Mouse (Mus musculus): ENCODE data around the gene Fam219a.

Gene Fam219a

DNA sequence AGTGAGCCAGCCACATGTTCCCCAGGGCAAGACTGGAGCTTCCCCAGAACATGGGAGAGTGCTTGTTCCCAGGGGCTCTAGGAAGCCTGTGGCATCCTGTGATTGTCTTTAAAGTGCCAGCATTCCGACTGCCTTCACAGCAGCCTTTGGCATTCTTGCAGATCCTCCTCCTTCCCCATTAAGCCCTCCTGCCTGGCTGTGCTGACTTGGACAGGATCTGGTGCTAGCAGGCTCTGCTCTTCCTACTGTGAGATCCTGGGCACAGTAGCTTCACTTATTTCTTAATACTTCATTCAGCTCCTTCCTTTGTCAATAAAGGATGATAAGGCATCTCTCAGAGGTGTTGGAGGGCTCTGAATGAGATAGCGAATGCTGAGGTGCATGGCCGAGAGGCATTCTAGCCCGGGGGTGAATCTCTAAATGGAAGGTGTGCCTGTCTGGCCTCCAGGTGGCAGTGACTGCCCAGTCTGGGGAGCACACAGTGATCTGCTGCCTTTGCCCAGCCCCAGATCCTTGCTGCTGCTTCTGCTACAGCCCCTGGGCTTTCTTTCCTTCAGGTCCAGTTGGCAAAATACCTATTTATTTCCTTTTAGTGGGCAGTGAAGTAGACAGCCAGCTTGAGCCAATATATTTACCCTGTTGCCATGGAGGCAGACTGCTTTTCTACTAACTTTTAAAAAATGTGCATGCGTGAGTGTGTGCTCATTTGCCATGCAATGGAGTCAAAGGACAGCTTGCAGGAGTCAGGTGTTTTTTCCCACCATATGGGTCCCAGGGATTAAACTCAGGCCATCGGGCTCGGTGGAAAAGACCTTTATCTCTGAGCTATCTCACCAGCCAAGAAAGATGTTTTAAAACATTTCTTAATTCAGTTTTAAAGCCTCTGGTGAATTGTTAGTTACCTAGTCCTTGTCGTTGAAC, 35.4 kb upstream of the Fam219a start:
- Histone ChIP-seq H3K27me3 (ENCODE audit: insufficient read depth, low read length) (peaks cover 19% of the 10 kb centered on the region), H3K4me1 (replicated peaks; ENCODE audit: low read depth, low read length) (peaks cover 10% of the 10 kb centered on the region), H3K36me3 (ENCODE audit: insufficient read depth, low read length) (no peaks in the 10 kb centered on the region), H3K4me3 (replicated peaks; ENCODE audit: low read length) (no peak overlapping the region), H3K9me3 (ENCODE audit: low read length) (no peaks in the 10 kb centered on the region)
- TF ChIP-seq CTCF (conservative IDR thresholded peaks at IDR 0.05; ENCODE audit: low read length) (no peak), POU5F1 (IDR thresholded peaks at IDR 0.05; ENCODE audit: borderline replicate concordance, low read length) (no peak), NANOG (IDR thresholded peaks at IDR 0.05; ENCODE audit: borderline replicate concordance, low read length) (no peak)

DNA sequence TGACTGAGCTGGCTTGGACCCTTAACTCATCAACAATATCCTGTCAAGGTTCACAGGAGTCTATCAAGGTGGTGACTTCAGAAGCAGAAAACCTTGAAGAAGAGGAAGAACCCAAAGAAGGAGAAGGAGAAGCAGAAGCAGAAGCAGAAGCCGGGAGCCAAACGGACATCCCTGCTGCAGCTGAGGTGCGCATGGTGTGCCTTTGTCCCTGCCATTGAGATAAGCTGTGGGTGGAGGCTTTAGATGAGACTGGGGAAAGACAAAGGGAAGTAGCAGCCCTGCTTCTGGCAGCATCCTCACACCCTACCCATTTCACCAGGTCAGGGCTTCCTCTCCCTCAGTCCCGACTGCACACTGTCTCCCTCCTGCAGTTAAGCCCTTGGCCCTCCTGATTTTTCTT, 33.5 kb upstream of the Fam219a start:
- no peaks in the 10 kb centered on the region for H3K9me3 ChIP-seq (ENCODE audit: low read length)
- no peak overlapping the region for H3K4me3 ChIP-seq (replicated peaks; ENCODE audit: low read length)
- no peaks in the 10 kb centered on the region for H3K36me3 ChIP-seq (ENCODE audit: insufficient read depth, low read length)
- H3K4me1 ChIP-seq (replicated peaks; ENCODE audit: low read depth, low read length), result peaks cover 10% of the 10 kb centered on the region
- TF ChIP-seq CTCF (conservative IDR thresholded peaks at IDR 0.05; ENCODE audit: low read length) (no peak), POU5F1 (IDR thresholded peaks at IDR 0.05; ENCODE audit: borderline replicate concordance, low read length) (no peak)
- peaks cover 14% of the 10 kb centered on the region for H3K27me3 ChIP-seq (ENCODE audit: insufficient read depth, low read length)

DNA sequence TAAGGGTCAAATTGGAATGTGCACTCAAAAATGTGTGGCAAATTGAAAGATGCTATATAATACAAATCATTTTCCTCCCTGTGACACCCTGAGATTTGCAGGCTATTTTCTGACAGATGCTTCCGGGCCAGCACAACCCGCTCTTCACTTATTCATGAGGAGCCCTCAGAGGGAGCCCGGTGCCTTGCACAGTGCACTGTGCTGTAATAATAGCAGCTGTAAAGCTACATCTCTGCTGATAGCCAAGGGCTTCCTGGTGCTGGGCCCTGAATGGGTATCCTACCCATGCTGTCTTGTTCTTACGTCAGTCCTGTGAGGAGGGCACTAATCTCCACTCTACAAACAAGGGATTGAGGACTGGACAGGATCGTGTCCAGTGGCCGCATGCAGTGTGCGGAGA, 14.0 kb upstream of the Fam219a start:
- H3K27me3 ChIP-seq (ENCODE audit: insufficient read depth, low read length), result peaks cover 4% of the 10 kb centered on the region
- no peak for TF ChIP-seq NANOG (IDR thresholded peaks at IDR 0.05; ENCODE audit: borderline replicate concordance, low read length)
- no peak overlapping the region for H3K4me3 ChIP-seq (replicated peaks; ENCODE audit: low read length)
- no peaks in the 10 kb centered on the region for H3K9me3 ChIP-seq (ENCODE audit: low read length)
- no peaks in the 10 kb centered on the region for H3K4me1 ChIP-seq (replicated peaks; ENCODE audit: low read depth, low read length)
- H3K36me3 ChIP-seq (ENCODE audit: insufficient read depth, low read length), result no peaks in the 10 kb centered on the region

- H3K4me3 ChIP-seq (replicated peaks; ENCODE audit: low read length), result no peak overlapping the region
- H3K9me3 ChIP-seq (ENCODE audit: low read length), result no peaks in the 10 kb centered on the region
- H3K27me3 ChIP-seq (ENCODE audit: insufficient read depth, low read length), result peaks cover 14% of the 10 kb centered on the region
- TF ChIP-seq POU5F1 (IDR thresholded peaks at IDR 0.05; ENCODE audit: borderline replicate concordance, low read length) (no peak), CTCF (conservative IDR thresholded peaks at IDR 0.05; ENCODE audit: low read length) (no peak), NANOG (IDR thresholded peaks at IDR 0.05; ENCODE audit: borderline replicate concordance, low read length) (no peak)
- H3K4me1 ChIP-seq (replicated peaks; ENCODE audit: low read depth, low read length), result no peaks in the 10 kb centered on the region
- H3K36me3 ChIP-seq (ENCODE audit: insufficient read depth, low read length), result no peaks in the 10 kb centered on the region
Observed at GRCm38 (mm10) chr4:41575914-41576313, 6.6 kb upstream of the Fam219a start.

- no peaks in the 10 kb centered on the region for H3K36me3 ChIP-seq (ENCODE audit: insufficient read depth, low read length)
- H3K4me3 ChIP-seq (replicated peaks; ENCODE audit: low read length), result no peak overlapping the region
- H3K4me1 ChIP-seq (replicated peaks; ENCODE audit: low read depth, low read length), result peaks cover 10% of the 10 kb centered on the region
- no peaks in the 10 kb centered on the region for H3K9me3 ChIP-seq (ENCODE audit: low read length)
- H3K27me3 ChIP-seq (ENCODE audit: insufficient read depth, low read length), result peaks cover 30% of the 10 kb centered on the region
- TF ChIP-seq POU5F1 (IDR thresholded peaks at IDR 0.05; ENCODE audit: borderline replicate concordance, low read length), result no peak
- TF ChIP-seq CTCF (conservative IDR thresholded peaks at IDR 0.05; ENCODE audit: low read length), result no peak
- no peak for TF ChIP-seq NANOG (IDR thresholded peaks at IDR 0.05; ENCODE audit: borderline replicate concordance, low read length)
Observed at GRCm38 (mm10) chr4:41573492-41573891, 4.2 kb upstream of the Fam219a start.

GRCm38 (mm10) chr4:41571490-41571889, 2.2 kb upstream of the Fam219a start:
- Histone ChIP-seq H3K27me3 (ENCODE audit: insufficient read depth, low read length) (peaks cover 48% of the 10 kb centered on the region), H3K36me3 (ENCODE audit: insufficient read depth, low read length) (no peaks in the 10 kb centered on the region), H3K4me1 (replicated peaks; ENCODE audit: low read depth, low read length) (peaks cover 21% of the 10 kb centered on the region), H3K4me3 (replicated peaks; ENCODE audit: low read length) (no peak overlapping the region), H3K9me3 (ENCODE audit: low read length) (no peaks in the 10 kb centered on the region)
- TF ChIP-seq NANOG (IDR thresholded peaks at IDR 0.05; ENCODE audit: borderline replicate concordance, low read length) (no peak), CTCF (conservative IDR thresholded peaks at IDR 0.05; ENCODE audit: low read length) (no peak), POU5F1 (IDR thresholded peaks at IDR 0.05; ENCODE audit: borderline replicate concordance, low read length) (no peak)

DNA sequence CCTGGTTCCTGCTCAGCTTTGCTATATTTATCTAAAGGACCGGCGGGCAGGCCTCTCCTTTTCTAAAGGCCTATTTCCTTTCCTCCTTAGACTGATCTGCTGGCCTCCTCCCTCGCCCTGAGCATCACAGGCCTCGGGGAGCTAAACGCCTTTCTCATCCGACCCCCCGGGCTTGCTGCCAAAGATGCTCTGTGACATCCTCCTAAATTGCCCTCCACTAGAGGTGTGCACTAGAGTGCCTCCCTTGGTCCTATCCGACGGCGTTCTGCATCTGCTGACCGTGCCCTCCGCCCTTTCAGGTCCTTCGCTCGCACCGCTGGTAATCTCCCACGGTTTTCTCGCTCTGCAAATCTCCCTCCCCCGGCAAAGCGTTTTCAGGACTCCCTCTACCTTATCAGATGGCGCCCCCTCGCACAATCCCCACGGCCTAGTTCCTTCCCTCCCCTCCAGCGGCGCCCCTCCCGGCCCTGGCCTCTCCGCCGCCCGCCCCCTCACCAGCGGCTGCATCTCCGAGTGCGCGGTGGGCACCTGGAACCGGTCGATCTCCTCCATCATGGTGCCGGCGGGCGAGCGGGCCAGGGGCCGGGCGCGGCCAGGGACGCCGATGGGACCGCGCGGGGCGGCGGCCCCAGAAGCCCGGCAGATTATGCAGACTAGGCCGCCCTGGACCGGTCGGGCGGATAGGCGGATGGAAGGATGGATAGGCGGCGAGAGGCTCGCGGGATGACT, 492 bp downstream of the Fam219a start:
- H3K9me3 ChIP-seq (ENCODE audit: low read length), result no peaks in the 10 kb centered on the region
- TF ChIP-seq CTCF (conservative IDR thresholded peaks at IDR 0.05; ENCODE audit: low read length), result no peak
- no peak for TF ChIP-seq POU5F1 (IDR thresholded peaks at IDR 0.05; ENCODE audit: borderline replicate concordance, low read length)
- TF ChIP-seq NANOG (IDR thresholded peaks at IDR 0.05; ENCODE audit: borderline replicate concordance, low read length), result no peak
- peaks cover 45% of the 10 kb centered on the region for H3K27me3 ChIP-seq (ENCODE audit: insufficient read depth, low read length)
- no peaks in the 10 kb centered on the region for H3K36me3 ChIP-seq (ENCODE audit: insufficient read depth, low read length)
- peak overlapping the region; percentile 91 for H3K4me3 ChIP-seq (replicated peaks; ENCODE audit: low read length)
- H3K4me1 ChIP-seq (replicated peaks; ENCODE audit: low read depth, low read length), result peaks cover 28% of the 10 kb centered on the region

DNA sequence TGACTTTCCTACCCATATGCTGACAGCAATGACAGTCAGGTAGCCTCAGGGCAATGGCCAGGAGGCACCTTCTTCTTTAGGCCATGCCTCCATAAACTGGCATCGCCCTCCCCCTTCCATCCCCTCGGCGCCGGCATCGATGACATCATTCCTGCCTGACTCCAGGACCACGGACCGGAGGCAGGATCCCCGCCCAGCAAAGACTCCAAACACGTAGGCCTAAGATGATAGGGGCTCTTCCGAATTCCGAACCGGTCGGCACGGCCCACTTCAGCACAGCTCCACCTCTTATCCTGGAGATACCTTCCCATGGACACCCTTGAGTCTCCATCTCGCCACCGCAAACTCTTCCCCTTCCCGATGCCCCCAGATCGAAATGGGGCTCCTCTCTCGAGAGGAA, 1.1 kb downstream of the Fam219a start:
- H3K4me1 ChIP-seq (replicated peaks; ENCODE audit: low read depth, low read length), result peaks cover 28% of the 10 kb centered on the region
- H3K4me3 ChIP-seq (replicated peaks; ENCODE audit: low read length), result peak overlapping the region; percentile 91
- TF ChIP-seq CTCF (conservative IDR thresholded peaks at IDR 0.05; ENCODE audit: low read length) (no peak), NANOG (IDR thresholded peaks at IDR 0.05; ENCODE audit: borderline replicate concordance, low read length) (no peak), POU5F1 (IDR thresholded peaks at IDR 0.05; ENCODE audit: borderline replicate concordance, low read length) (no peak)
- H3K36me3 ChIP-seq (ENCODE audit: insufficient read depth, low read length), result no peaks in the 10 kb centered on the region
- no peaks in the 10 kb centered on the region for H3K9me3 ChIP-seq (ENCODE audit: low read length)
- peaks cover 45% of the 10 kb centered on the region for H3K27me3 ChIP-seq (ENCODE audit: insufficient read depth, low read length)

All from E14TG2a.4 (cell line).